Mouse (Mus musculus): ENCODE measurements around the gene Sirt5. TPM values are rescaled to one million over a fixed set of nuclear protein-coding genes. Genes with fewer than 3 reads are reported as not detected.

Gene Sirt5
- polyA plus RNA-seq, 1 experiment from 2014 or later, result 38.9 TPM

DNA sequence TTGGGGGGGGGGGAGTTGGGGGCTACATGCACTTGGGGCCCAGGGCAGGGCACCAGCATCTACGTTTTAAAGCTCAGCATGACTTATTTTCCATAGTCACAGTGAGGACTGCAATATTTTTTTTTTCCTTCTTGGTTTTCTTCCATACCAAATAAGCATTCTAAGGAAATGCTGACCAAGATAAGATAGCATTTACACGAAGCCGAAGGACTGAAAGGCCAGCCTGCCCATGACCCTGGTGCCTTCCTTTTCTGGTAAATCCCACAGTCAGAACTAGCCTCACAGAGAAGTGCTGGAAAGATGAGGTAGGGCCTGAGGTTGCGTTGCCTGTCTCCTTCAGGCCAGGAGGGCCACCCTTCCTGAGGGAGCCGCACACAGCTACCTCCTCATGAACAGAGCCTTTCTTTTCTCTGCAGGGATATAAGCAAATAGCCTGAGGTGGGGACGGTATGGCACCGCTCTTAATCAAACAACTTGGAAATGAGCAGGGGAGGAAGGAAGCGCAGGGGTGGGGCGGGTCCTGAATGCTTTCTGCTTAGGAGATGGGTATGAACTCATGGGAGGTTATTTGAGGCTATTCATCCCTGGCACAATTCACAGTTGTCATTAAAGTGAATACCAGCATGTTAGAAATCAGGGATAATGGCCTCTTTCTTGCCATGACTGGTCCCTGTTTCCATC lies 14.7 kb upstream of the Sirt5 start:
- ATAC-seq (ENCODE audit: low FRiP score), result no peak
- Histone ChIP-seq H3K4me3 (no peak overlapping the region), H3K9me3 (no peaks in the 10 kb centered on the region), H3K4me1 (replicated peaks) (no peaks in the 10 kb centered on the region), H3K27me3 (no peaks in the 10 kb centered on the region), H3K27ac (no peak overlapping the region), H3K4me2 (no peak overlapping the region), H3K36me3 (no peaks in the 10 kb centered on the region), H3K9ac (no peak overlapping the region)
- 80% methylated on average over 9 of the region's 9 CpGs for WGBS

DNA sequence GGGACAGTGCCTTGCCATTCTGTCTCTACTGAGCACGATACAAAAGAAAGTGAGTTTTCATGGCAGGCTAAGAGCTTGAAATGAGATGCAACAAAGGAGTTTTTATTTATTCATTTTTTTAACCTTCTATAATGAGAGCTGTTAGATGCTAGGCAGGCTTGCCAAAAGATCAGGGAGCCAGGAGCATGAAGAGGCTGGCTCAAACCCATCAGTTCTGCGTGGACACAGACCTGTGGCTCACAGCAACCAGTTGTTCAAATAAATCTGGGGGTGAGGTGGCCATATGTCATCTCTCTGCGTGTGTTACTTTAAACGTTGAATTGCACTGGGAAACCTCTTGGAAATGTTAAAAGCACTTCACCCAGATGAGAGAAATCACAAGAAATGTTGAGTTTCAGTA lies 11.9 kb upstream of the Sirt5 start:
- Histone ChIP-seq H3K4me1 (replicated peaks) (no peaks in the 10 kb centered on the region), H3K27me3 (no peaks in the 10 kb centered on the region), H3K27ac (no peak overlapping the region), H3K9ac (no peak overlapping the region), H3K4me3 (no peak overlapping the region), H3K4me2 (no peak overlapping the region), H3K36me3 (no peaks in the 10 kb centered on the region), H3K9me3 (no peaks in the 10 kb centered on the region)
- ATAC-seq (ENCODE audit: low FRiP score), result no peak
- 69% methylated on average over 4 of the region's 4 CpGs for whole genome bisulfite sequencing

DNA sequence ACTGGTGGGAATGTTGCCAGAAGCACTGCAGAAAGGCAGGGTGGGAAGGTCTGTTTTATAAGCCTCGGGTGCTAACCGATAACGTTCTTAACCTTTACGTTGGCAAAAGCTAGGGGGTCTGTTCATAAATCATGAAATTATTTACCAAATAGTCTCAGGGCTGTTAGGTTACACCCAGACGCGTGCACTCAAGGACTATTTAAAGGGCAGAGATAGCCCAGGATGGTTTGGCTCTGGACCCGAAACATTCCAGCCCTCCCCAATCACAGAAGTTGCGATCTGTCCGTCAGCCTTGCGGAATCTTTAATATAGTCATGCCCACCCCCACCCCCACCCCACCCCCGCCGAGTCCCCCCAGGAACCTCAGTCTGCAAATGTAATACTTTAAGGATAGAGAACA lies 10.9 kb upstream of the Sirt5 start:
- no peak overlapping the region for H3K4me2 ChIP-seq
- no peaks in the 10 kb centered on the region for H3K36me3 ChIP-seq
- H3K9me3 ChIP-seq, result no peaks in the 10 kb centered on the region
- no peak overlapping the region for H3K27ac ChIP-seq
- ATAC-seq (ENCODE audit: low FRiP score), result no peak
- WGBS, result 83% methylated on average over 12 of the region's 12 CpGs
- H3K27me3 ChIP-seq, result no peaks in the 10 kb centered on the region
- H3K4me3 ChIP-seq, result no peak overlapping the region
- H3K4me1 ChIP-seq (replicated peaks), result 0 out of 2 replicates have a peak, but pooled peaks cover 3% of the 10 kb centered on the region
- H3K9ac ChIP-seq, result no peak overlapping the region

DNA sequence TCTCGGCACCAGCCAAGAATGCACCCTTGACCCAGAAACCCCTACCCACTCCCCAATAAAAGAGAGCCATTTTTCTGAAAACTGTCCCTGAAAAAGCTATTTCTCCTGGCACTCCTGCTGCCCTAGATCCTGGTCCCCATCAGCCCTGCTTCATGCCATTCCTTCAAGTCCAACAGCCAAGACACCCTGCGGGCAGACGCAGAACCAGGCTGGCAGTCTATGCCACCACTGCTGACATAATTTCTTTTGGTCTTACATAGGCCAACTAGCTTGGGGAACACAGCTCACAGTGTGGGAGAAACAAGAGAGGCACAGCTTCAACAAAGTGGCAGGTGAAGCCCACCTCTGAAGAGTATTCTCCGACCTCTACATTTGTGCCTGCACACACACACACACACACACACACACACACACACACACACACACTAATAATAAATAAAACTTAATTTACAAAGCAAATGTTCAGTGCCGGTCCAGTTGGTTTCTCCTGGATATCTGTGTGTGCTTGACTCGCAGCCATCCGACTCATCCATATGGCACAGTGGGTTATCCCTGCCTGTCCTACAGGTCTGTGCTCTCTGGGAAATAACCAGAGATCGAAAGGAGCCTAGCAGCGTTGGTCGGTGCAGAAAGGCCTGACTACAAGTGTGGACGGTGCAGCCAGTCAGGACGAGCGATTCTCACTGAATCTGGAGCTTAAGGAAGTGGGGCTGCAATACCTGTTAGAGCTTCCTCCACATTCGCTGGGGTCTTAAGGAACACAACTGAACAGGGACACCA lies 8.8 kb upstream of the Sirt5 start:
- Histone ChIP-seq H3K9ac (no peak overlapping the region), H3K4me3 (no peak overlapping the region), H3K9me3 (no peaks in the 10 kb centered on the region), H3K4me2 (no peak overlapping the region), H3K27me3 (no peaks in the 10 kb centered on the region), H3K4me1 (replicated peaks) (0 out of 2 replicates have a peak, but pooled peaks cover 3% of the 10 kb centered on the region), H3K36me3 (no peaks in the 10 kb centered on the region), H3K27ac (no peak overlapping the region)
- 89% methylated on average over 14 of the region's 14 CpGs for WGBS
- no peak for ATAC-seq (ENCODE audit: low FRiP score)

DNA sequence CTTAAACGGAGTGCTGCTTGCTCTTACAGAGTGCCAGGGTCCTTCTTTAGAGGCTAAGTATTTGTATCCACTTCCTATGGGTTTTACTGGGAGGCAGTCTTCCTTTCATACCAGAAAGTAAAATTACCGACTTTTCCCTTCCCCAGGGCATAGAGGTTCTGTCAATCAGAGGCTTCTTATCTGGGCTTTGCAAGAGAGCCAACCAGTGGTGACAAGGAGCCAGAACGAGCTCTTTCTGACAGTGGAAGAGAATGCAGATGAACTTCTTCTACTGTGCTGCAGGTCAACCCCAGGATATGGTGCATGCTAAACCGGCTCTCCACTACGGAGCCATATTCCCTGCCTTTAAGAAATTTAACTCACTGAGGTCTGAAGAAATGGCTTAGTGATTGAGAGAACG lies 4.8 kb upstream of the Sirt5 start:
- H3K4me2 ChIP-seq, result no peak overlapping the region
- no peak overlapping the region for H3K4me3 ChIP-seq
- H3K9me3 ChIP-seq, result no peaks in the 10 kb centered on the region
- ATAC-seq (ENCODE audit: low FRiP score), result no peak
- no peak overlapping the region for H3K9ac ChIP-seq
- H3K36me3 ChIP-seq, result no peaks in the 10 kb centered on the region
- WGBS, result 77% methylated on average over 6 of the region's 6 CpGs
- no peaks in the 10 kb centered on the region for H3K27me3 ChIP-seq
- H3K4me1 ChIP-seq (replicated peaks), result 0 out of 2 replicates have a peak, but pooled peaks cover 3% of the 10 kb centered on the region
- H3K27ac ChIP-seq, result no peak overlapping the region

DNA sequence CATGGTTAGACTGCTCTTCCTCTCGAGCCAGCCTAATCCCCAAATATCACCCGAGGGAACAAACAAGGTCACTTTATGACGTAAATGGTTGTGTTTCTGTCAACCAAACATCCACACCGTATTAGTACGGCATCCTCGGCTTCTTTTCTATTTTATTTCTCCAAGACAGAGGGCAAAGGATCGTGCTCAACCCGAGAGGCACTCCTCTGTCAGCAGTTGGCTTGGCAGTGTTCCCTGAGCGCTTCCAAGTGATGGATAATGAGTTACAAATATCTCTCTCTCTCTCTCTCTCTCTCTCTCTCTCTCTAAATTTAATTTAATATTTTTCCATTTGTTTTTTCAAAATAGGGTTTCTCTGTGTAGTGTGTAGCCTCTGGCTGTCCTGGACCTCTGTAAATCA lies 2.9 kb upstream of the Sirt5 start:
- Histone ChIP-seq H3K4me2 (no peak overlapping the region), H3K4me1 (replicated peaks) (peaks cover 14% of the 10 kb centered on the region), H3K9me3 (no peaks in the 10 kb centered on the region), H3K27me3 (no peaks in the 10 kb centered on the region), H3K27ac (no peak overlapping the region), H3K9ac (no peak overlapping the region), H3K36me3 (no peaks in the 10 kb centered on the region), H3K4me3 (no peak overlapping the region)
- WGBS, result 83% methylated on average over 9 of the region's 9 CpGs
- no peak for ATAC-seq (ENCODE audit: low FRiP score)

DNA sequence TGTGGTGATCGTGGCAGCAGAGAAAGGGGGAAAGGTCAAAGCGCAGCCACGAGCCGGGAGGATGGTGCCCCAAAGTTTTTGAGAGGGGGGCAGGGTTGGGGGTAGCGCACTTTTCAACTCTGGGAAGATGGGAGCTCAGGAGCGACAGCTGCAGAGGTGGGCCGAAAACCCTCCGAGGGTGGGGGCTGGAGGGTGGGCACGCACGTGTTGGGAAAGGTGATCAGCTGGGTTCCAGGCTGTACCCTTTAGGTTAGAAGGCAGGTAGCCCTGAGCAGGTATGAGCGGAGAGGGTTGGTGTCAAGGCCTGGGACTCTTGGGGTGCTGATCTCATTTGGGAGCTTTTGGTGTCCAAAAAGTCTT lies 509 bp downstream of the Sirt5 start:
- peak overlapping the region; percentile 80 for H3K27ac ChIP-seq
- no peaks in the 10 kb centered on the region for H3K9me3 ChIP-seq
- H3K36me3 ChIP-seq, result peaks cover 4% of the 10 kb centered on the region
- peak overlapping the region; percentile 80 for H3K9ac ChIP-seq
- no peaks in the 10 kb centered on the region for H3K27me3 ChIP-seq
- H3K4me2 ChIP-seq, result peak overlapping the region; percentile 79
- H3K4me1 ChIP-seq (replicated peaks), result peaks cover 11% of the 10 kb centered on the region
- ATAC-seq (ENCODE audit: low FRiP score), result peak; percentile 71; the same call in 1 of the 2 replicates
- H3K4me3 ChIP-seq, result peak overlapping the region; percentile 57
- WGBS, result 15% methylated on average over 11 of the region's 11 CpGs

DNA sequence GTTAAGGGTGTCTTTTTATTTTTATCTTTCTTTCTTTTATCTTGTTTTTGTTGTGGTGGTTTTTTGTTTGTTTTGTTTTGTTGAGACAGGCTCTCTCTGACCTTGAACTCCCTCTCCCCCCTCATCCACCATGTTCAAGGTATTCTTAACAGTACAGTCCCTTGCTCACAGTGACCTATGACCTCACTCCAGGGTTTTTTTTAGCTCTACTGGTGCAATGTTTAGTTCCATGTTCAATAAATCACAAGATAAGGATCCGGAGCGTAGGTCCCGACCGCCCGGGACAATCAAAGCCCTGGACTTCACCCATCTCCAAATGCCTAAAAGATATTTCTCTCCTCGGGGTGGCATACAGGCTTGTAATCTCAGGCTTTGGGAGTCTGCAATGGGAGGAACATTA lies 4.8 kb downstream of the Sirt5 start:
- no peak overlapping the region for H3K27ac ChIP-seq
- H3K27me3 ChIP-seq, result no peaks in the 10 kb centered on the region
- H3K4me3 ChIP-seq, result no peak overlapping the region
- 94% methylated on average over 6 of the region's 6 CpGs for WGBS
- peaks cover 11% of the 10 kb centered on the region for H3K4me1 ChIP-seq (replicated peaks)
- H3K9ac ChIP-seq, result no peak overlapping the region
- H3K4me2 ChIP-seq, result no peak overlapping the region
- ATAC-seq (ENCODE audit: low FRiP score), result no peak
- peaks cover 29% of the 10 kb centered on the region for H3K36me3 ChIP-seq
- peaks cover 2% of the 10 kb centered on the region; the same call in 1 of the 2 replicates for H3K9me3 ChIP-seq

DNA sequence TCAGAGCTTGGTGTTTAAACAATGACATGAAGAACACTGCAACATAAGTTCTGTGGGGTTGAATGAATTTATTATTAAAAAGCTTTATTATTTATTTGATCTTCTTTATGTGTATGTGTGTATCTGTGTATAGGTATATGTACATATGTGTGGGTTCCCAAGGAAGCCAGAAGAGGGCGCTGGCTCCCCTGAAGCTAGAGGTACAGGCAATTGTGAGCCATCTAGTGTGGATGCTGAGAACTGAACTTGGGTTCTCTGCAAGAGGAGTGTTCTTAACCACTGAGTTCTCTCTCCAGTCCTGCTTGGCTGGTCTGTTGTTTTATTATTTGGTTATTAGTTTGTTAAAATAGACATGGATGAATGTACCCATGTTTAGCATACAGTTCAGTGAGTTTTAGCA lies 7.6 kb downstream of the Sirt5 start:
- H3K9me3 ChIP-seq, result peaks cover 2% of the 10 kb centered on the region; the same call in 1 of the 2 replicates
- H3K4me1 ChIP-seq (replicated peaks), result no peaks in the 10 kb centered on the region
- H3K9ac ChIP-seq, result no peak overlapping the region
- H3K27ac ChIP-seq, result no peak overlapping the region
- no peak overlapping the region for H3K4me3 ChIP-seq
- H3K27me3 ChIP-seq, result no peaks in the 10 kb centered on the region
- 96% methylated on average over 1 of the region's 1 CpGs for WGBS
- no peak for ATAC-seq (ENCODE audit: low FRiP score)
- peaks cover 45% of the 10 kb centered on the region for H3K36me3 ChIP-seq
- H3K4me2 ChIP-seq, result no peak overlapping the region

DNA sequence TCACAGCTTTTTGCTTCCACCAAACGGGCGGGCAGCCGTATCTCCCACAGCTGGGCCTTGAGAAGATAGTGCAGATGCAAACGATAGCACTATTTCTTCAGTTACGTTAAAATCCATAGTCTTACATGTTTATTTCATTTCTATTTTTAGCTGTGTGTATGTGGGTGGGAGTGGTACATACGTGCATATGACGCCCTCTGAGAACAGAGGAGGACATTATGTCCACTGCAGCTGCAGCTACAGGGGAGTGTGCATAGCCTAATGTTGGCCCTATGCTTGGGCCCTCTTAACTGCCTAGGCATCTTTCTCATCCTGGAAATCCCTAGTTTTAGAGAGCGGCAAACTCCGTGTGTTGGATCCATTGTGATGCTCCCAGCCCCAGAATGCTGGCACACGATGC lies 8.9 kb downstream of the Sirt5 start:
- peaks cover 2% of the 10 kb centered on the region; the same call in 1 of the 2 replicates for H3K9me3 ChIP-seq
- H3K4me3 ChIP-seq, result no peak overlapping the region
- no peak overlapping the region for H3K27ac ChIP-seq
- H3K36me3 ChIP-seq, result peaks cover 46% of the 10 kb centered on the region
- ATAC-seq (ENCODE audit: low FRiP score), result no peak
- no peaks in the 10 kb centered on the region for H3K27me3 ChIP-seq
- no peak overlapping the region for H3K4me2 ChIP-seq
- no peak overlapping the region for H3K9ac ChIP-seq
- 0 out of 2 replicates have a peak, but pooled peaks cover 2% of the 10 kb centered on the region for H3K4me1 ChIP-seq (replicated peaks)
- WGBS, result 91% methylated on average over 10 of the region's 10 CpGs

DNA sequence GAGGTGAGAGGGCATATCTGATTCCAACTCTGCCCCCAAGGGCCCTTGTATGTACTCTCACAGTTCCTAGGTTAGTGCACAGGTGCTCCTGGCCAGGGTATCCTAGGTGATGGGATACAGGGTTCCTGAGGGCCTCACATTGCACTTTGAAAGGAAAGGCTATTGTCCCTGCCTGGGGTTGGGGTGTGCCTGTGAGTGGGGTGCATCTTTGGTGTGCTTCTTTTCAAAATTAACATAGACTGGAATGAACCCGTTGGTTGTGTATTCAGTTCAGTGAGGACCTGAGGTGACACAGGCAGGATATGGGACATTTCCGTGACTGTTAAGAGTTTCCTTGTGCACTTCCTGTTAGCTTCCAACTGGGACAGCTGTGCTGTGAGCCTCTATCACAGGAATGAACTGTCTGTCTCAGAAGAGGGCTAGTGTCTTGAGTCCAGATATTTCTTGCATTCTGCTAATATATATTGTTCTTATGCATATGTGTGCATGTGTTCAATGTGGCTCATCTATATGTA lies 9.7 kb downstream of the Sirt5 start:
- Histone ChIP-seq H3K4me3 (no peak overlapping the region), H3K27ac (no peak overlapping the region), H3K9me3 (peaks cover 2% of the 10 kb centered on the region; the same call in 1 of the 2 replicates), H3K9ac (no peak overlapping the region), H3K36me3 (peaks cover 46% of the 10 kb centered on the region), H3K27me3 (no peaks in the 10 kb centered on the region), H3K4me1 (replicated peaks) (0 out of 2 replicates have a peak, but pooled peaks cover 2% of the 10 kb centered on the region), H3K4me2 (no peak overlapping the region)
- ATAC-seq (ENCODE audit: low FRiP score), result no peak
- WGBS, result 70% methylated on average over 2 of the region's 2 CpGs

DNA sequence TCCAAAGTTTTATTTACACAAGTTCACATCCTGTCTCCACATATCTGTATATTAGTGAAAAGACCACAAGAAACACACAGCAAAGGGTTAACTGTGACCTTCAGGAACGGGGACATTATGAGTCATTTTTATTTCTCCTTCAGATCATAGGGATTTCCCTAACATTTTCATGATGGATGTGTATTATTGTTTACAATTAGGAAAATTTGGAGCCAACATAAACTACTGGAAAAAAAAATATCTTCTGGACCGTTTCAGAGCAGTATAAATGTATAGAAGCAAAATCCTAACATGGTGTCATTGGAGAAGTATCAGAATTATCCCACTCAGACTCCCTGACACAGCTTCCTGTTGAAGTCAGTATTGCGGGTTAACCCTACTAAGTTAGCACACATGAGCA lies 14.7 kb downstream of the Sirt5 start:
- 0 out of 2 replicates have a peak, but pooled peaks cover 2% of the 10 kb centered on the region for H3K4me1 ChIP-seq (replicated peaks)
- no peaks in the 10 kb centered on the region for H3K27me3 ChIP-seq
- WGBS, result 93% methylated on average over 3 of the region's 3 CpGs
- no peak overlapping the region for H3K27ac ChIP-seq
- no peak overlapping the region for H3K4me2 ChIP-seq
- no peak overlapping the region for H3K4me3 ChIP-seq
- ATAC-seq (ENCODE audit: low FRiP score), result no peak
- H3K9ac ChIP-seq, result no peak overlapping the region
- no peaks in the 10 kb centered on the region for H3K9me3 ChIP-seq
- peaks cover 38% of the 10 kb centered on the region for H3K36me3 ChIP-seq

All from hindbrain, embryonic 13.5 days (tissue).